Mouse (Mus musculus) inflammation-experienced regulatory T-cells (primary cell): ENCODE data around the gene Ccl24. TPM values are rescaled to one million over a fixed set of nuclear protein-coding genes. Genes with fewer than 3 reads are reported as not detected.

Source experiments
- polyA plus RNA-seq, 2 experiments: library from polyadenylated mRNA; unstranded; fragments of 100-300 nt; shearing (Covaris generic); gene quantifications; one replicate each; pipeline ENCODE4 v1.2.1; 2017

The Ccl24 gene
- polyA plus RNA-seq: 1 to 10 TPM in 1 of 2 experiments, under 1 TPM in 1; 0.24 to 1.3 TPM

GRCm38 (mm10) chr5:135573006-135573405 is at the start of gene Ccl24:
TSS of gene Ccl24 (minus strand) at chr5:135573049.

GRCm38 (mm10) chr5:135563469-135563868 is 9.4 kb downstream of the Ccl24 start, which contains the start of gene Ccl26:
TSS of gene Ccl26 (minus strand) at chr5:135563569.

GRCm38 (mm10) chr5:135544865-135545797 is 27.7 kb downstream of the Ccl24 start, which contains the start of gene Hip1:
TSS of gene Hip1 (minus strand) at chr5:135545120.

Other genes starting within 250 kb of the Ccl24 start
- 1 to 10 TPM in 1 of 2 experiments, not detected in 1; 2.1 TPM for gene Fkbp6, start 223.0 kb downstream of the Ccl24 start, polyA plus RNA-seq
- under 1 TPM in 1 of 2 experiments, not detected in 1; 0.45 TPM for gene Trim50, start 219.8 kb downstream of the Ccl24 start, polyA plus RNA-seq
- 10 to 100 TPM; 38.8 to 54.6 TPM for gene Nsun5, start 203.1 kb downstream of the Ccl24 start, polyA plus RNA-seq
- 10 to 100 TPM; 29.2 to 36.8 TPM for gene Pom121, start 178.5 kb downstream of the Ccl24 start, polyA plus RNA-seq
- gene Hip1, start 27.9 kb downstream of the Ccl24 start, polyA plus RNA-seq: 1 to 10 TPM; 4.5 to 7.1 TPM
- gene Ccl26, start 9.5 kb downstream of the Ccl24 start, polyA plus RNA-seq: not detected
- 10 to 100 TPM; 31.9 to 38.6 TPM for gene Rhbdd2, start 59.6 kb upstream of the Ccl24 start, polyA plus RNA-seq
- 10 to 100 TPM; 58.6 to 83.6 TPM for gene Por, start 97.0 kb upstream of the Ccl24 start, polyA plus RNA-seq
- gene Tmem120a, start 171.4 kb upstream of the Ccl24 start, polyA plus RNA-seq: 10 to 100 TPM; 51.5 to 60.2 TPM
- under 1 TPM; 0.24 to 0.71 TPM for gene Styxl1, start 205.3 kb upstream of the Ccl24 start, polyA plus RNA-seq
- gene Mdh2, start 205.4 kb upstream of the Ccl24 start, polyA plus RNA-seq: 100 to 1,000 TPM; 416 to 446 TPM
- gene Srrm3, start 233.8 kb upstream of the Ccl24 start, polyA plus RNA-seq: 1 to 10 TPM in 1 of 2 experiments, under 1 TPM in 1; 0.69 to 1.4 TPM